Mouse (Mus musculus) neural tube, embryonic 10.5 days (tissue): Measurements from ENCODE around the gene Phf24.

ENCODE experiments used
- DNase-seq: peaks from one replicate; pipeline ENCODE4 v3.0.0-alpha.2; 2017; ENCODE audit warnings: low spot score; ENCODE audit errors: extremely low spot score

Gene Phf24

GRCm38 (mm10) chr4:42913391-42913790 lies 3.1 kb upstream of the Phf24 start:
- no peak for DNase-seq

DNA sequence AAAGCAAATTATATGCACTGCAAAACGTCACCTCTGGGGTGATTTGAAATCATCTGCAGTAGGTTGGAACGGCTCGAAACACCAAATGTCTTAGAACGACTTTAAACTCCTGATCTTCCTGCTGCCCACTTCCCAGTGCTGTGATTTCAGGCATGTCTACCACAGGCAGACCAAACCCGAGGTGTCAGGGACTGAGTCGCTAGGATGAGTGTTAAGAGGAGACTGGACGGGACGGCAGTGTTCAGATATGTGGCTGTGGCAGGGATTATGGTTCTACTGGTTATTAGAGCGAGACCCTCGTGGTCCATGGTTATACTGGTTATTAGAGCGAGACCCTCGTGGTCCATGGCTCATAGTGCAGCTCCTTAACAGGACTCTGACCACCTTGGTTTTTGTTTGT lies 1.1 kb upstream of the Phf24 start:
- DNase-seq: no peak

- no peak for DNase-seq
Measured at GRCm38 (mm10) chr4:42915966-42916365, 494 bp upstream of the Phf24 start.

- peak; percentile 38 for DNase-seq
Measured at GRCm38 (mm10) chr4:42917402-42917774, 928 bp downstream of the Phf24 start.

- no peak for DNase-seq
Measured at GRCm38 (mm10) chr4:42920726-42921125, 4.3 kb downstream of the Phf24 start.

GRCm38 (mm10) chr4:42921536-42921935 lies 5.1 kb downstream of the Phf24 start:
- no peak for DNase-seq

DNA sequence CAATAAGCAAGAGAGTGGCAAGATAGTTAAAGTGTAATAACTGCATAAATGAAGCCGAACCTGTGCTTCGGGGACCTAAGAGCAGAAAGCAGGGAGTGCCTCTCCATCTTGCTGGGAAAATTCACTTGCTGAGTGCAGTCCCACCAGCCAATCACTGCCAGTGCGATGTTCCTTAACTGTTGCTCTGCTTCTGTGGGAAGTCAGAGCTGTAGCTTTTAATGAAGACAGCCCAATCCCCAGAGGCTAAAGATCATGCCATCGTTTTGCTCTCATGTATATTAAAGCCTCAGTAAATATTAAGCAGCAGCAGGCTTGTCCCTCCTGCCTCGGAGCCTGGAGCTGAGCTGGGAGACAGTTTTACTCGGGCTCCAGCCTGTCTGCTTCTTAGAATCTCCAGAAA lies 5.6 kb downstream of the Phf24 start:
- DNase-seq: no peak

DNA sequence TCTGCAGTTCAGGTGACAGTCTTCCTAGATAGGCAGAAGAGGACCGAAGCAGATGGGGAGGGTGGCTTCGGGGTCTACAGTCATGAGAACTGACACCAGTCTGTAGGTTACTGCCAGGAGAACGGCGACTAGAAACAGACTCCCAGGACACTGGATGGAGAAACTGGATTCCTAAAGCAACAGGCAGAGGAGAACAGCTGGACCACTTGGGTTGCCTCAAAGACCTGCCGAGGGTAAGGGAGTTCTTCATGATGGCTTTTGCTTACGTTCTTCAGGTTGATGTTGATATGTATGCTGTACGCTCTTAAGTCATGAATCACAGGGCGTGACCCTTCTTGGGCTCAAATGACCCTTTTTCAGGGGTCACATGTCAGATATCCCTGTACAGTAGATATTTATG lies 6.0 kb downstream of the Phf24 start:
- DNase-seq: no peak

GRCm38 (mm10) chr4:42924095-42924710 lies 7.7 kb downstream of the Phf24 start:
- no peak for DNase-seq

DNA sequence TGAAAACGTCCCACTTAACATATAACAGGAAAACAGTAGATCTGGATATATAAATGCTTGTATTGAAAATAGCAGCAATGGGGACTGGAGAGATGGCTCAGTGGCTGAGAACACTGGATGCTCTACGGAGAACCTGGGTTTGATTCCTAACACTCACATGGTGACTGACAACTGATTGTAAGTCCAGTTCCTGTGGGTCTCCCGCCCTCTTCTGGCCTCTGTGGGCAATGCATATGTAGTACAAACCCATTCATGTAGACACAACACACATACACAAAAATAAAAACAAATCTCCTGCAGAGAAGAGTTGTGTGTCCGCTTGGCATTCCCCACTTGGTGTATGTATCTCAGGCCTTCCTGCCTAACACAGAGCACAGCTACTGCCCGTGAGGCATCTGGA lies 11.7 kb downstream of the Phf24 start:
- no peak for DNase-seq

DNA sequence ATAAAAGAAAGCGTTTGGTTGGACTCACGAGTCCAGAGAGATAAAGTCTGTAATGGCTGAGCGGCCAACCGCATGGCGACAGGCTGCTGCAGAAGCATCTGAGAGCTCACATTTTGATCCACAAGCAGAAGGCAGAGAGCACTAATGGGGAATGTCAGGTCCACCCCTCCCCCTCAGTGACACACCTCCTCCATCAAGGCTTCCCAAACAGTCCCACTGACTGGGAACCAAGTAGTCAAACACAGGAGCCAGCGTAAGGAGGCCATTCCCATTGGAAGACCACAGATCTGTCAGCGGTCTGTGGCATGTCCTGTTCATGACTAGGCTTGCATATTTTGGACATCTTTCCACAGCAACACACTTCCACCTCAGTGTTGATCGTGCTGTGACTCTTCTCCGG lies 12.5 kb downstream of the Phf24 start:
- DNase-seq: no peak

DNA sequence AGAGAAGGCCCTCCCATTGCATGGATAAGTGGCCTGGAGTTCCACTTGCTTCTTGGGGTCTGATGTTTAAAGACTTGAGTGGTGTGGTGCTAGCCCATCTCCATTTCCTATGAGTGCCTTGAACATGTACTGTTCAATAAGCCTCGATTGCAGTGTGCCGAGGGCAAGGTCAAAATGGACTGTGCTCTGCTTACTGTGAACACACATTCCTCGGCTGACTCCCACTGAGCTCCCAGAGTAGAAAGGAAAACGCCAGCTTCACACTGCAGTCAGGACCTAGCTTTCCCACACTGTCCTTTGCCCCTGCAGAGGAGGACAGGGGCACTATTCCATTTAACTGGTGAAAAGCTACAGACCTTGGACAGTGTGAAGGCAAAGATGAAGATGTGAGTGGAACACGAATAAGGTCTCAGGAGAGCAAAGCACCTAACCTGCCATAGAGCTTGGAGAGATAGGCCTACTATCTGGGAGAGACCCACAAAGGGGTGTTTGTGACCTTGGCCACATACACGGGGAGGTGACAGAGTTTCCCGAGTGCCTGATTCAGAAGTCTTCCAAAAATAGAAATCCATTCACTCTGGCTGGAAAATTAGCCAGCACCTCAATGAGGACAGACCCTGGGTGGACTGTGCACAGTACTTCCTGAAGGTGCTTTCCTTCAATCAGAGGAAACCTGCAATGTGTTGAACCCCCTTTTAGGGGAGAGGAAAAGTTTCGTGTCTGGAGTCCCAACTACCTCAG lies 15.9 kb downstream of the Phf24 start:
- DNase-seq: no peak

DNA sequence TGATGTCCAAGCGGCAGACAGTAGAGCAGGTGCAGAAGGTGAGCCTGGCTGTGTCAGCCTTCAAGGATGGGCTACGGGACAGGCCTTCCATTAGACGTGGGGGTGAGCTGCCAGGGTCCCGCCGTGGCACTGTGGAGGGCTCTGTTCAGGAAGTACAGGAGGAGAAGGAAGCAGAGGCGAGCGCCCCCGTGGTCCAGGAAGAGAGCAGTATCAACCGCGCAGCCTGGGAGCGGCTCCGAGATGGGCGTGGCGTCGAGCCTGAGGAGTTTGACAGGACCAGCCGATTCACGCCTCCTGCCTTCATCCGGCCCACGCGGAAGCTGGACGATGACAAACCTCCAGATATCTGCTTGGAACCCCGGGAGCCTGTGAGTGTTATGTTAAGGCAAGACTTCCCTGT lies 17.2 kb downstream of the Phf24 start:
- DNase-seq: peak; percentile 49

DNA sequence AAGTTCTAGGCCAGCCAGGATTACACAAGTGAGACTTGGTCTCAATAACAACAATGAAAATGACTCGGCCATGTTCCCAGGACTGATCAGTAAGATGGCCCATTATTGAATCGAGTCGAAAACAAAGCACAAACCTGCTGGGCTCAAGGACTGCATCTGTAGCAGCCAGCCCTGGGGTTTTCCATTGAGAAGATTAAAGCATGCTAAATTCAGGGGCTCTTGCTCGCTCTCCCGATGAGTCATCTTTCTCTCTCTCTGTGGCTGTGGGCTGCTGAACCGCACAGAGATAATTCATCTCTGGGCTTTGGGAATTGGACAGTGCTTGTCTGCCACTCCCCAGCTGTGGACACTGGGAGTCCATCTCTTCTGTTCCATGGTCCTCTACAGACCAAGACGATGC lies 24.9 kb downstream of the Phf24 start:
- no peak for DNase-seq

GRCm38 (mm10) chr4:42943341-42943740 lies 26.9 kb downstream of the Phf24 start:
- DNase-seq: no peak

GRCm38 (mm10) chr4:42944185-42944584 lies 27.7 kb downstream of the Phf24 start:
- DNase-seq: no peak

GRCm38 (mm10) chr4:42945043-42945442 lies 28.6 kb downstream of the Phf24 start:
- DNase-seq: no peak

DNA sequence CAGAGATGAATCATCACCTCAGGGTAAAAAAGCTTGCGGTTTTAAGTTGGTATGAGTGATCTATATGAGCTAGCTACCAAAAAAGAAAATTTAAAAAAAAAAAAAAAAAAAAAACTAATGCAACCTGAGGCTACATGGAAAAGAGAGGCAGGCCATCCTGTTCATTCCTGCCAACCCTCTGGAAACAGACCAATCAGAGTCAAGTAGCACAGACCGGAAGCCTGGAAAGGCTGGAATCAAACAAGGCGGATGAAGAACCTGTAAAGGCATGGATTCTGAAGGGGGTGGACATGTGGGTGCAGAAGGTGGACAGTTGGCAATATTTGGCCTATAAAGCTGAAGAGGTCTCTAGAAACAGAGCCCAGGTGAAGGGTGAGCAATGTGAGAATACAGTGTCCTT lies 29.0 kb downstream of the Phf24 start:
- DNase-seq: no peak

DNA sequence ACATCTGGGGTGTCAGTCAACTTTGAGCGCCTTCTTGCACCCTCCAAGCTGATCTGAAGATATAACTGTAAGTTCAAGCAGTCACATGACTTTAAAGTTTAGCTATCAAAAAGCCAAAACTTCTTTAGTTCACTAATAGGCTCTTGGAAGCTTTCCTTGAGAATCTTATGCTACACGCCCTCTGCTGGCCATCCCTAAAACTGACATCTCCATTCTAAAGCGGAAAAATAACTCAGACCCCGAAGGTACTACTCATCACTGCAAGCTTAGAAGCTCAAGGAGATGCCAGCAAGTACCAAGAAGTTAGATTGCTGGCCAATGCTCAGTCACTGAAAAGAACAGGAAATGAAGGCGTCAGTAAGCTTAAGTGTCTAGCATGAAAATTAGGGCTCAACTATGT lies 29.5 kb downstream of the Phf24 start:
- DNase-seq: peak; percentile 70

DNA sequence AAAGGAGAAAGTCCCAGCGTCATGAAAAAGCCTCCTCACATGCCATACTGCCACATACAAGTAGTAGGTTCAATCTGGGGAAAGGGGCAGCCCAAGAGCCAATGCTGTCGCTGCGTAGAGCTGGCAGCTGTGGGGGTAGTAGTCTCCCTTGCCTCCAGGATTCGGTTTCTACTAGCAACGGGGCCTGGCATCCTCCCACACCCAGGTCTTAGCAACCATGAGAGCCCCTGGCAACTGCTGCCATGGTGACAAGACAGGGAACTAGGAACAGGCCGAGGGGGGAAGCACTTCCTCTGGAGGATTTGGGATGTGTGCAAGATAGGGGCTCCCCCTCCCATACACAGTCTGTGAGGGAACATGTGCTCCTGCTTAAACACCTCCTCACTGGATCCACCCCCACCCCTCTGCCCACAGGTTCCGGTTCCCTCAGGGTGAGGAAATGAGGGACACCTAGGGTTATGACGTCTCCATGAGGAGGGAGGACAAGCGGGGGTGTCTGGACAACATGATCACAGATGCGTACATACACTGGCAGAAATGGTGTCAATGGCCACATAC lies 30.4 kb downstream of the Phf24 start:
- no peak for DNase-seq

GRCm38 (mm10) chr4:42948527-42948926 lies 32.1 kb downstream of the Phf24 start:
- DNase-seq: no peak

GRCm38 (mm10) chr4:42949051-42949675 lies 32.7 kb downstream of the Phf24 start:
- no peak for DNase-seq

DNA sequence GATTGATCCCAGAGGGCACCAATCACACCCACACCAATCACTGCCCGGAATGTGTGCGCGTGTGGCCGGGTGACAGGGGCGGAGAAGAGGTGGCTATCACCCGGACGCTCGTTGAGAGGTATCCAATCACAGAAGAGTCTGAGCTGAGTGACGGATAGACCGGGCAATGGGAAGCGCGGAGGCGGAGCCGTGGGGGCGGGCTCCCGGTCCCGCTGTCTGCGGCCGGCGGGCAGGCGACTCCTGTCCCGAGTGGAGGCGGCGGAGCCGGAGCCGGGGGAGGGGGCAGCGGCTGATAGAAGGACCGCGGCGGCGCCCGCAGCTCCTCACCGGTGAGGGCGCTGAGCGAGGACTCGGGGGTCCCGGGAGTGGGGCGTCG lies 33.2 kb downstream of the Phf24 start, which contains the start of gene Dnajb5:
Dnajb5 (plus strand) TSS at position 139 of the 376 bp plus-strand sequence.
- peak; percentile 92 for DNase-seq
